Mouse (Mus musculus): ENCODE results near the gene Lrrc39. TPM values are rescaled to one million over a fixed set of nuclear protein-coding genes. Genes with fewer than 3 reads are reported as not detected.

Lrrc39 gene
- polyA plus RNA-seq, 1 experiment, result 38.1 TPM

GRCm38 (mm10) chr3:116594076-116594727 is 31.4 kb downstream of the Lrrc39 start:
- peak overlapping the region; percentile 91 for H3K4me3 ChIP-seq (ENCODE audit: insufficient read depth, low read depth, low read length)
- peak overlapping the region; percentile 85 for H3K27ac ChIP-seq (replicated peaks; ENCODE audit: low read depth, low read length)
- no peaks in the 10 kb centered on the region for H3K4me1 ChIP-seq (ENCODE audit: control insufficient read depth, insufficient read depth, insufficient read length, low read length)

DNA sequence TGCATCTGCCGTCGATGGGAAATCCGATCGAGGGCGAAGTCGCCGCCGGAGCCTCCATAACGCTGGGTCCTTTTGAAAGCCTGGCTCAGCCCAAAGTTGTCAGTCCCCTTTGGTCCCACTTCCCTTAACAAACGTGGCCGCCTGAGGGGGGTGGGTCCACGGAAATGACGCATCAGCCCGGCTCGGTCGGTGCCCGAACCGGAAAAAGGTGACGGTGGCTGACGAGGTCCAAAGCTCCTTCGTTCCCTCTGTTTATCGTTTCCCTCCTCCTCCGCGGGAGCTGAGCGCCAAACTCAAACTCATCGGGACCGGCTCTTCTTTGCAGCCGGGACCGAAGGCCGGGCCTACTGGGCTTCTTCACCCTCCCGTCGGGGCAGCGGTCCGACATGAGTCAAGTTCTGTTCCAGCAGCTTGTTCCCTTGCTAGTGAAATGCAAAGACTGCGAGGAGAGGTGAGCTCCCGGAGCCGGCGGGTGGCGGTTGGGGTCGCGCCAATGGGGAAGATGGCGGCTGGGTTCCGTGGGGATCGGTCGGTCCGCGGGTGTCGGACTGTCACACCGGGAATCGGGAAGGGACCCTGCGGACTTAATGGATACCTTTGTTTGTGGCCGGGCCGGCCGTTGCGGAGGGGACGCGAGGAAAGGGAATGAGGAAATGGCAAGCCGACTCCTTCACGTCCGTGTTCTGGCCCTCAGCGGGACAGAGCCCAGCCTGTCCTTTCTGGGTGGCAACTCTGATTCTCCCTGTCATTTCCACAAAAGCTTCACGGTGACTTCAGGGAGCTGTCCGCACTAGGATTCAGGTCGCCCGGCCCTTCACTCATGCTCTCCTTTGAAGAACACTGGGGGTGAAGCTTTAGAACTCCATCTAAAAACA is 32.2 kb downstream of the Lrrc39 start, which contains the start of gene Sass6:
Sass6 (plus strand) TSS at position 255 of the 875 bp plus-strand sequence.
- Histone ChIP-seq H3K27ac (replicated peaks; ENCODE audit: low read depth, low read length) (peak within 1 kb of the TSS; percentile 85), H3K4me3 (ENCODE audit: insufficient read depth, low read depth, low read length) (peak within 1 kb of the TSS; percentile 91), H3K4me1 (ENCODE audit: control insufficient read depth, insufficient read depth, insufficient read length, low read length) (no peaks in the 10 kb centered on the region)

DNA sequence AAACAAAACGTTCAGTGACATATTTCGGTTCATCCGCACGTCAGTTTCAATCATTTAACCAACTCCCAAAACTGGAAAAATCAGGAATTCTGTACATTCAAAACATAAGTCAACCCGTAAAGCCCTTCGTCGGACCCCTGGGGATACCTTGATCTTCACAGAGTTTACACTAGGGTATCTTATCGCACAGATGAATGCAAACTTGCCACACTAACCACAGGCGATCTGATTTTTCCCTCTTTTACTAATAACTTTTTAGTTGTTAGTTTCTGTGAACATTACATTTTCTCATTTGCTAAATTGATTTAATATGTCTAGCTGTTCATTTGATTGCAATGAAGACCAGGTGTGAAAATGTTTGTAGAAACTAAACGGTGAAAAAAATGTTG is 32.8 kb downstream of the Lrrc39 start:
- no peak overlapping the region for H3K27ac ChIP-seq (replicated peaks; ENCODE audit: low read depth, low read length)
- no peaks in the 10 kb centered on the region for H3K4me1 ChIP-seq (ENCODE audit: control insufficient read depth, insufficient read depth, insufficient read length, low read length)
- peak overlapping the region; percentile 78 for H3K4me3 ChIP-seq (ENCODE audit: insufficient read depth, low read depth, low read length)

DNA sequence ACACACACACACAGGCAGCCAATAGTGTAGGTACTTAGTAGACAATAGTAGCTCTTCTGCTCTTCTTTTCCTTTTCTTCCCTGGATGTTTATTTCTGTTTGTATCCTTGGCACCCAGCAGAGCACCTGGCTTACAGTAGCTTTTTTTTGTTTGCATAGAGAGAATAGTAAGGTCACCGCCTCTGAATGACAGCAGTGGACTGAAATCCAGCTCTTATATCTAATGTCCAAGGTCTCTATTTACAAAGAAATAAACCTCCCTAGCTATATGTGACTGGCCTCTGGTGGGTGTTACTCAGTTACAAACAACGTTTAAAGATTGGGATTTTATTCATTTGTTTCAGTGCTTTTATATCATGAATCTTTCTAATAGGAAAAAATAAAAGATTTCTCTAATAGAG is 36.9 kb downstream of the Lrrc39 start:
- no peak overlapping the region for H3K4me3 ChIP-seq (ENCODE audit: insufficient read depth, low read depth, low read length)
- H3K27ac ChIP-seq (replicated peaks; ENCODE audit: low read depth, low read length), result no peak overlapping the region
- no peaks in the 10 kb centered on the region for H3K4me1 ChIP-seq (ENCODE audit: control insufficient read depth, insufficient read depth, insufficient read length, low read length)

DNA sequence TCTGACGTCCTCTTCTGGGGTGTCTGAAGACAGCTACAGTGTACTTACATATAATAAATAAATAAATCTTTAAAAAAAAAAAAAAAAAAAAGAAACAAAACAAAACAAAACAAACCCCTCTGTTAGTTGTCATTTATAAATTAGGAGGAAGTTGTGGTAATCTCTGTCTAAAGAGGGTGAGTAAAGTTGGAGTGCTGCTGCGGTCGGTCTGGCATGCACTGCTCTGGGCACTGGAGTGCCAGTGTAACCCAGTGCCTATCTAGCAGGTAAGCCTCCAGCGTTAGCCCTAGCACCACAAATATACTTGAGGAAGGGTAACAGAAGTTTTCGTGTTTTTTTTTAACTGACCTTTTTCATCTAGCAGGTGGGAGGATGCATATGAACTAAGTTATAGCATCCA is 38.2 kb downstream of the Lrrc39 start:
- Histone ChIP-seq H3K4me3 (ENCODE audit: insufficient read depth, low read depth, low read length) (no peak overlapping the region), H3K4me1 (ENCODE audit: control insufficient read depth, insufficient read depth, insufficient read length, low read length) (no peaks in the 10 kb centered on the region), H3K27ac (replicated peaks; ENCODE audit: low read depth, low read length) (no peak overlapping the region)

DNA sequence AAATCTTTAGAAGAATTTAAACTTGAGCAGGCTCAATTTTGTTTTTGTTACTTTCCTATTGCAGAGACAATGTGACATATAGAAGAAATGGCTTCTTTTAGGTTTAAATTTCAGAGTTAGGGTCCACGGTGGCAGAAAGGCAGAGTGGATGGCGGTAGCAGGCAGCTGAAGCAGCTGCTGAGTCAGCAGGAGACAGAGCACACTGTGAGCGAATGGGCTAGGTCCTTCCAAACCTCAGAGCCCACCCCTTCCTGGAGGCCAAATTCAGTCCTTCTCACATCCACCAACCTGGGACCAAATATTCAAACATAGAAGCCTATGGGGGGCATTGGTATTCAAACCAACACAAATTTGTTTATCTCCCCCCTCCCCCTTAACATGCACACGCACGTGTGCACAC is 39.0 kb downstream of the Lrrc39 start:
- Histone ChIP-seq H3K4me1 (ENCODE audit: control insufficient read depth, insufficient read depth, insufficient read length, low read length) (no peaks in the 10 kb centered on the region), H3K27ac (replicated peaks; ENCODE audit: low read depth, low read length) (no peak overlapping the region), H3K4me3 (ENCODE audit: insufficient read depth, low read depth, low read length) (no peak overlapping the region)

- Histone ChIP-seq H3K27ac (replicated peaks; ENCODE audit: low read depth, low read length) (no peak overlapping the region), H3K4me3 (ENCODE audit: insufficient read depth, low read depth, low read length) (no peak overlapping the region), H3K4me1 (ENCODE audit: control insufficient read depth, insufficient read depth, insufficient read length, low read length) (no peaks in the 10 kb centered on the region)
Measured at GRCm38 (mm10) chr3:116604570-116604969, 41.8 kb downstream of the Lrrc39 start.

DNA sequence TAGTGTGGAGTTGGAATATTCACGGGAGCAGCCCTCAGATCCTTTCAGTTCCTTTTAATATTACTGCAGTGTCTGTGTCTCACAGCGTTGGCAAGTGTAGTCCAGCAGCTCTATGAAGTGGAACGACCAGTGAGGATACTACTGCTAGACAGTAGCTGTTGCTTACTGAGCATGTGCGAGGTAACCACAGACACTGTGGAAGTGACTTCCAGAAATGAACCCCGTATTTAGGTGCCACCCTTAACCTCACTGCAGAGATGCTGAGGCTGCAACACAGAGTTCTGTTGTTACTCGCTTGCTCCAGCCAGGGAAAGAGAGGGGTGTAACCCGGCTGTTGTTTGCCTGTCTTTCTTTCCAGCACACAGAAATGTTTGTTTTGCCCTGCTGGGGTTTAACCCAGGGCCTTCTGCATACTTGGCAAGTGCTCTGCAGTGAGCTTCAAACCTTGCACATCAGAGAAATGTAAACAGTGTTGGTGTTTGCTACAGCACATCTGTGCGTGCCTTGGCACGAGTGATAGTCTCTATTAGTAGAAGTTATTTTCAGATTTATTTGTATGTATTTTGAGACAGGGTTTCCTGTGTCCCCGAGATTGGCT is 51.6 kb downstream of the Lrrc39 start, which contains the start of gene Trmt13:
Trmt13 (minus strand) TSS at position 293 of the 598 bp plus-strand sequence.
- peak within 1 kb of the TSS; percentile 47 for H3K27ac ChIP-seq (replicated peaks; ENCODE audit: low read depth, low read length)
- H3K4me3 ChIP-seq (ENCODE audit: insufficient read depth, low read depth, low read length), result peak within 1 kb of the TSS; percentile 5; the same call in 1 of the 2 replicates
- no peaks in the 10 kb centered on the region for H3K4me1 ChIP-seq (ENCODE audit: control insufficient read depth, insufficient read depth, insufficient read length, low read length)

- no peak overlapping the region for H3K27ac ChIP-seq (replicated peaks; ENCODE audit: low read depth, low read length)
- H3K4me3 ChIP-seq (ENCODE audit: insufficient read depth, low read depth, low read length), result no peak overlapping the region
- H3K4me1 ChIP-seq (ENCODE audit: control insufficient read depth, insufficient read depth, insufficient read length, low read length), result no peaks in the 10 kb centered on the region
Measured at GRCm38 (mm10) chr3:116615318-116616068, 52.7 kb downstream of the Lrrc39 start.

GRCm38 (mm10) chr3:116618855-116619254 is 56.1 kb downstream of the Lrrc39 start:
- Histone ChIP-seq H3K27ac (replicated peaks; ENCODE audit: low read depth, low read length) (no peak overlapping the region), H3K4me1 (ENCODE audit: control insufficient read depth, insufficient read depth, insufficient read length, low read length) (no peaks in the 10 kb centered on the region), H3K4me3 (ENCODE audit: insufficient read depth, low read depth, low read length) (no peak overlapping the region)

DNA sequence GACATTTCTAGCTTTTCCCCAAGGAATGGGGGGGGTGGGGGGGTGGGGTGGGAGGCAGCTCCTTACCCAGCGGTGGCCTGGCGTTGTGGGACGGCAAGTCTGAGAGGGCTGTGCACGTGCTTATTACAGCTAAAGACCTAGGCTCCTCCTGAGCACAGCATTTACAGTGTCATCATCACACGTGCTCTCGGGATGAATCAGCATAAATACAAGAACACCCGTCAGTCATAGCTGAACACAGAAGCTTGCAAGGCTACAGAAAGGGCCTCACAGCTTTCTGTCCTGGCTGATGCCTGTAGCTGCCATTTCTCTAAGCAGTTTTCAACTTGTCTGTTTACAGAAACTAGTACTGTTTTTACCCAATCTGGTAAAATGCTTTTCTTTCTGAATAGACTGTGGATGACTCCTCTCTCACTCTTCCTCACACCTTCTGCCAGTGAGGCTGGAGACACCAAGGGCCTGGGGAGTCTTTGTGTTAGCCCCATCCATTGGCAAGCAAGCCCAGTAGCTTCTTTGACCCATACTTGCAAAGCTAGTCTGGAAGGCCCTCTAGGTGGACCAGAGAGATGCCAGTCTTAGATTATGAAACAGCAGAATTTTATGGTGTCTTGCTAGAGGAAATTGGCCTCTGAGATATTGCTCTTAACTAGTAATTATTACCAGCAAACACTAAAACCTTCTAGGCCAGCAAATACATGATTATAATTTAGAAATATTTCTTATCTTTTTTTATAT is 58.0 kb downstream of the Lrrc39 start:
- no peak overlapping the region for H3K4me3 ChIP-seq (ENCODE audit: insufficient read depth, low read depth, low read length)
- no peak overlapping the region for H3K27ac ChIP-seq (replicated peaks; ENCODE audit: low read depth, low read length)
- H3K4me1 ChIP-seq (ENCODE audit: control insufficient read depth, insufficient read depth, insufficient read length, low read length), result no peaks in the 10 kb centered on the region

GRCm38 (mm10) chr3:116622641-116623040 is 59.9 kb downstream of the Lrrc39 start:
- Histone ChIP-seq H3K27ac (replicated peaks; ENCODE audit: low read depth, low read length) (no peak overlapping the region), H3K4me3 (ENCODE audit: insufficient read depth, low read depth, low read length) (no peak overlapping the region), H3K4me1 (ENCODE audit: control insufficient read depth, insufficient read depth, insufficient read length, low read length) (no peaks in the 10 kb centered on the region)

- H3K4me1 ChIP-seq (ENCODE audit: control insufficient read depth, insufficient read depth, insufficient read length, low read length), result no peaks in the 10 kb centered on the region
- no peak overlapping the region for H3K27ac ChIP-seq (replicated peaks; ENCODE audit: low read depth, low read length)
- no peak overlapping the region for H3K4me3 ChIP-seq (ENCODE audit: insufficient read depth, low read depth, low read length)
Measured at GRCm38 (mm10) chr3:116631459-116631858, 68.7 kb downstream of the Lrrc39 start.
